Mouse (Mus musculus) lung, embryonic 14.5 days (tissue): ENCODE results near the gene Kirrel. TPM values are rescaled to one million over a fixed set of nuclear protein-coding genes. Genes with fewer than 3 reads are reported as not detected.
A peak's percentile ranks its signal among the peaks of the same experiment; 100 is the strongest.

Source experiments
- ATAC-seq: fragments of 200-750 bp; cut with Nextera tagmentation; 2 replicates; pipeline ENCODE4 v1.8.0; 2017; ENCODE audit warnings: mild to moderate bottlenecking, moderate TSS enrichment, moderate library complexity; ENCODE audit not compliant: insufficient read depth
- DNase-seq: peaks from one replicate; pipeline ENCODE4 v3.0.0-alpha.2; 2015
- H3K27ac ChIP-seq: fragments of 300-500 bp; sonication (generic); 2 replicates; pipeline ENCODE4 v1.5.1; 2014; ENCODE audit warnings: low read depth, mild to moderate bottlenecking, moderate library complexity
- H3K27me3 ChIP-seq: fragments of 300-500 bp; sonication (generic); 2 replicates; pipeline ENCODE4 v1.6.1; 2014; ENCODE audit warnings: low read length, control low read depth; ENCODE audit not compliant: insufficient read depth
- H3K36me3 ChIP-seq: fragments of 300-500 bp; sonication (generic); 2 replicates; pipeline ENCODE4 v1.6.1; 2014; ENCODE audit warnings: control low read depth; ENCODE audit not compliant: insufficient read depth
- H3K4me1 ChIP-seq: fragments of 300-500 bp; sonication (generic); 2 replicates; pipeline ENCODE4 v1.6.1; 2014; ENCODE audit warnings: antibody characterized with exemption, control low read depth; ENCODE audit not compliant: insufficient read depth
- H3K4me2 ChIP-seq: fragments of 300-500 bp; sonication (generic); 2 replicates; pipeline ENCODE4 v1.6.1; 2014; ENCODE audit warnings: mild to moderate bottlenecking
- H3K4me3 ChIP-seq: fragments of 300-500 bp; sonication (generic); 2 replicates; pipeline ENCODE4 v1.5.1; 2014; ENCODE audit warnings: low read depth, low read length
- H3K9ac ChIP-seq: fragments of 300-500 bp; sonication (generic); 2 replicates; pipeline ENCODE4 v1.6.1; 2014
- H3K9me3 ChIP-seq: fragments of 300-500 bp; sonication (generic); 2 replicates; pipeline ENCODE4 v1.6.1; 2016; ENCODE audit warnings: low read depth, low read length, control low read depth
- CTCF ChIP-seq: IDR thresholded peaks from 2 replicates; pipeline ENCODE4 v1.5.1; 2016; ENCODE audit warnings: antibody characterized with exemption, low read depth
- whole genome bisulfite sequencing: fragments of 180-500 bp; shearing (Covaris S2); extraction: QIAGEN DNeasy Blood & Tissue Kit; methylation state at CpG from one replicate; pipeline ENCODE4 v1.1.7; 2014; 5-methylcytosine and 5-hydroxymethylcytosine counted together
- polyA plus RNA-seq: library from polyadenylated mRNA; unstranded; fragments of >200 nt; fragmentation: Nextera tagmentation; extraction: Ambion mirVana; gene quantifications from 2 replicates; pipeline ENCODE4 v1.2.1, GENCODE M21; 2014

Kirrel gene
- polyA plus RNA-seq, 1 experiment from 2014 or later: 12.8 TPM

- DNase-seq (peak; percentile 95), ATAC-seq (peak; percentile 59; the same call in 1 of the 2 replicates)
- Histone ChIP-seq H3K27me3 (no peaks in the 10 kb centered on the region), H3K9ac (no peak overlapping the region), H3K4me3 (no peak overlapping the region), H3K27ac (no peak overlapping the region), H3K9me3 (no peaks in the 10 kb centered on the region), H3K4me1 (no peaks in the 10 kb centered on the region; the same call in 1 of the 2 replicates), H3K4me2 (no peak overlapping the region), H3K36me3 (no peaks in the 10 kb centered on the region)
- 18% methylated on average over 8 of the region's 8 CpGs for WGBS
- peak; percentile 96 for TF ChIP-seq CTCF
Observed at GRCm38 (mm10) chr3:87033357-87033756, 141.2 kb downstream of the Kirrel start.

- Histone ChIP-seq H3K4me2 (no peak overlapping the region), H3K36me3 (no peaks in the 10 kb centered on the region), H3K4me1 (no peaks in the 10 kb centered on the region), H3K27ac (no peak overlapping the region), H3K9me3 (no peaks in the 10 kb centered on the region), H3K9ac (no peak overlapping the region), H3K4me3 (no peak overlapping the region), H3K27me3 (no peaks in the 10 kb centered on the region)
- TF ChIP-seq CTCF: peak; percentile 95
- WGBS: 29% methylated on average over 6 of the region's 6 CpGs
- ATAC-seq (no peak), DNase-seq (peak; percentile 89)
Observed at GRCm38 (mm10) chr3:87030855-87031254, 143.7 kb downstream of the Kirrel start.

Other genes starting within 250 kb of the Kirrel start
- 31.9 and 35.3 TPM in 2 replicates for gene Cd1d1, start 175.3 kb downstream of the Kirrel start, polyA plus RNA-seq
- 11.0 and 11.1 TPM in 2 replicates for gene Fcrls, start 89.0 kb upstream of the Kirrel start, polyA plus RNA-seq
- gene Cd5l, start 183.1 kb upstream of the Kirrel start, polyA plus RNA-seq: 0.12 and 0.27 TPM in 2 replicates
- 0.20 TPM in 1 of 2 replicates, not detected in the other for gene Fcrl1, start 201.6 kb upstream of the Kirrel start, polyA plus RNA-seq